Mouse (Mus musculus) left cerebral cortex, adult 8-10 months (tissue): ENCODE measurements around the gene Mrps10. TPM values are rescaled to one million over a fixed set of nuclear protein-coding genes. Genes with fewer than 3 reads are reported as not detected.

Source experiments
- total RNA-seq, 4 experiments: library from RNA; stranded (reverse); gene quantifications; 2 replicates each; pipeline ENCODE4 v1.2.4; 2022

The Mrps10 gene
- total RNA-seq, 4 experiments from 2014 or later: 27.5 to 39.5 (median 27.8) TPM

Other genes with a start within 250 kb of the Mrps10 start
- gene Guca1b, start 16.5 kb downstream of the Mrps10 start, total RNA-seq: 1 to 10 TPM in 2 of 4 experiments, under 1 TPM in 2; 0.87 to 1.5 (median 1.2) TPM
- under 1 TPM in 2 of 4 experiments, not detected in 2; 0.57 to 0.93 TPM for gene Guca1a, start 31.7 kb downstream of the Mrps10 start, total RNA-seq
- 1 to 10 TPM in 1 of 4 experiments, under 1 TPM in 3; 0.35 to 1.4 (median 0.64) TPM for gene AI661453, start 67.7 kb downstream of the Mrps10 start, total RNA-seq
- not detected for gene 1700001C19Rik, start 68.5 kb downstream of the Mrps10 start, total RNA-seq
- gene Taf8, start 133.4 kb downstream of the Mrps10 start, total RNA-seq: 10 to 100 TPM; 17.6 to 22.3 (median 19.1) TPM
- 10 to 100 TPM; 28.2 to 33.4 (median 30.8) TPM for gene Ccnd3, start 136.2 kb downstream of the Mrps10 start, total RNA-seq
- gene Bysl, start 242.6 kb downstream of the Mrps10 start, total RNA-seq: 10 to 100 TPM; 15.7 to 19.0 (median 17.1) TPM
- 10 to 100 TPM; 26.3 to 34.7 (median 27.2) TPM for gene Med20, start 242.7 kb downstream of the Mrps10 start, total RNA-seq
- 1 to 10 TPM; 3.8 to 9.6 (median 6.6) TPM for gene Gm20517, start 242.7 kb downstream of the Mrps10 start, total RNA-seq